Mouse (Mus musculus) liver, adult 2 months (tissue): ENCODE results near the gene S100a3.

Experiments
- CTCF ChIP-seq: fragments of 200-500 bp; IDR thresholded peaks from 2 replicates; pipeline ENCODE4 v1.5.1; 2011; ENCODE audit warnings: low read depth, low read length, control low read depth
- POLR2A ChIP-seq: fragments of 200-500 bp; IDR thresholded peaks from 2 replicates; pipeline ENCODE4 v1.6.1; 2011; ENCODE audit warnings: low read length, control low read depth; ENCODE audit not compliant: insufficient read depth; ENCODE audit errors: extremely low read depth

- TF ChIP-seq CTCF (no peak), POLR2A (no peak)
Measured at GRCm38 (mm10) chr3:90603623-90604022, 43.2 kb downstream of the S100a3 start, which contains the start of gene S100a4.
